Mouse (Mus musculus) erythroblast, embryonic 14.5 days (primary cell): ENCODE results near the gene Svs3a.
"Not testable (repeated sequence)": the region's sequence is repeated elsewhere in the genome, so short reads cannot be mapped to it uniquely, and the experiment has no call there.

Experiments
- GATA1 ChIP-seq: IDR thresholded peaks from 2 replicates; pipeline ENCODE4 v1.6.1; 2012; ENCODE audit warnings: low read length, inconsistent platforms, mixed read lengths
- TAL1 ChIP-seq: IDR thresholded peaks from 3 replicates; pipeline ENCODE4 v1.6.1; 2012; ENCODE audit warnings: low read length, inconsistent platforms, mixed read lengths

DNA sequence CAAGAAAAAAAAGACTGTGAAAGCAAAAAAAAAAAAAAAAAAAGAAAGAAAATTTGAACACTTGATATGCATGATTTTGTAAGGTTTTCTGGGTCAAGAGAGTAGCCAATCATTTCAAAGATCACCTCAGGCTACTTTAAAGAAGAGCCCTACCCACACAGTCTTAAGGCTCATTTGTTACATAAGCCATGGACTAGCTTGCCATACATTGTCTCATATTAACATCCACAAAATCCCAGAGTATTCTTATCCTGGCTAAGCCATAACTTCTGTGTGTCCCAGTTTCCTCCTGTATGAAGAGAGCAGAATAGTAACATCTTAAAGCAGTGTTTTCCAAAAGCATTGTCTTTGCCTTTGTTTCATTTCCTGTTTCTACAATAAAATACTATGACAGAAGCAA lies 26.4 kb downstream of the Svs3a start:
- not testable (repeated sequence) for TF ChIP-seq GATA1, TAL1
